Mouse (Mus musculus) ES-Bruce4 (cell line): ENCODE measurements at regions not wholly inside any gene's neighbourhood (a gene's known extent, or its start where the extent isn't known, plus 50 kb on each side); places are given as distances from the start of the nearest gene placed in this dataset.

Experiments
- CTCF ChIP-seq: IDR thresholded peaks from one replicate; pipeline ENCODE4 v1.8.1; 2011; ENCODE audit warnings: low read depth, low read length
- EP300 ChIP-seq: IDR thresholded peaks from 2 replicates; pipeline ENCODE4 v1.6.1; 2011; ENCODE audit warnings: low read depth, low read length; ENCODE audit not compliant: insufficient read depth
- POLR2A ChIP-seq: IDR thresholded peaks from one replicate; pipeline ENCODE4 v1.8.1; 2011; ENCODE audit warnings: low read length; ENCODE audit not compliant: insufficient read depth

- TF ChIP-seq CTCF (no peak), POLR2A (no peak), EP300 (no peak)
Observed at GRCm38 (mm10) chr19:48117646-48118045, 88.2 kb upstream of the Sorcs3 start.
